Mouse (Mus musculus): Measurements from ENCODE around the gene Rpl31.

DNA sequence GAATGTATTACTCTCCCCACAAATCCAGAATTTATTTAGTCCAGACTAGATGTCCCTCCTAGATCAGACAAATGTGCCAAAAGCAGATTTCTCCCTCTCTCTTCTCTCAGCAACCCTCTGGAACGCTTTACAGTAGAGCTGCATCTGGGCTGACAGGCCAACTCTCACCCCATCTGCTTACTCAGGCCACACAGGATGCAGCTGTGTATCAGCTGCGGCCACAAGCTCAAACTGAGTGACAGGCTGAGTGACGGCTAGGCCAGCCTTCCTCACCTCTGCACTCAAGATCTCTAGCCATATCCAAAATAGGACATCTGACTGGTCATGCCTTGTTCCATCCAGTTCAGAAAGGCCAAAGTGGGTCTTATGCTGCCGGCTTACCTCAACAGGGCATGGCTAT is 28.7 kb downstream of the Rpl31 start:
- no peak for TF ChIP-seq MAFK (IDR thresholded peaks at IDR 0.05; ENCODE audit: insufficient read depth, low read depth, low read length)
- no peak for TF ChIP-seq HCFC1 (IDR thresholded peaks at IDR 0.05; ENCODE audit: borderline replicate concordance, insufficient read depth, low read length)
- TF ChIP-seq ZNF384 (IDR thresholded peaks at IDR 0.05; ENCODE audit: low read depth, low read length) = no peak
